Mouse (Mus musculus): ENCODE data around the gene Trpv5. TPM values are rescaled to one million over a fixed set of nuclear protein-coding genes. Genes with fewer than 3 reads are reported as not detected.

Gene Trpv5
- polyA plus RNA-seq (2014; fragmentation: Nextera tagmentation; extraction: Ambion mirVana), result not detected in 2 replicates

- no peaks in the 10 kb centered on the region for H3K9me3 ChIP-seq (ENCODE audit: control insufficient read depth, low read length)
- H3K4me2 ChIP-seq (ENCODE audit: low read length), result no peak within 1 kb of the TSS
- no peak within 1 kb of the TSS for H3K27ac ChIP-seq (replicated peaks in 1 of 2; ENCODE audit: control insufficient read depth in 1 of 2, insufficient read depth in 1 of 2, low read depth in 2 of 2, low read length in 2 of 2)
- H3K4me1 ChIP-seq (ENCODE audit: control insufficient read depth in 2 of 2, insufficient read depth in 2 of 2, low read length in 2 of 2), result no peaks in the 10 kb centered on the region
- ATAC-seq (ENCODE audit: insufficient number of reproducible peaks, insufficient read depth, low FRiP score, low read depth), result no peak
- WGBS, result 69% methylated on average over 1 of the region's 1 CpGs
- no peaks in the 10 kb centered on the region for H3K27me3 ChIP-seq (ENCODE audit: control insufficient read depth, insufficient read depth, low read length)
- H3K9ac ChIP-seq (ENCODE audit: low read length), result no peak within 1 kb of the TSS
- H3K4me3 ChIP-seq (ENCODE audit: control insufficient read depth in 1 of 2, insufficient read depth in 1 of 2, low read depth in 1 of 2, low read length in 2 of 2), result no peak within 1 kb of the TSS
- H3K36me3 ChIP-seq (ENCODE audit: control insufficient read depth, insufficient read depth, low read length), result no peaks in the 10 kb centered on the region
Observed at GRCm38 (mm10) chr6:41680669-41681068, at the start of gene Trpv5. TSS of gene Trpv5 (minus strand) at chr6:41680769.

- Histone ChIP-seq H3K27me3 (ENCODE audit: control insufficient read depth, insufficient read depth, low read length) (no peaks in the 10 kb centered on the region), H3K27ac (replicated peaks in 1 of 2; ENCODE audit: control insufficient read depth in 1 of 2, insufficient read depth in 1 of 2, low read depth in 2 of 2, low read length in 2 of 2) (no peak overlapping the region), H3K9me3 (ENCODE audit: control insufficient read depth, low read length) (no peaks in the 10 kb centered on the region), H3K36me3 (ENCODE audit: control insufficient read depth, insufficient read depth, low read length) (no peaks in the 10 kb centered on the region), H3K4me1 (ENCODE audit: control insufficient read depth in 2 of 2, insufficient read depth in 2 of 2, low read length in 2 of 2) (no peaks in the 10 kb centered on the region), H3K4me3 (ENCODE audit: control insufficient read depth in 1 of 2, insufficient read depth in 1 of 2, low read depth in 1 of 2, low read length in 2 of 2) (no peak overlapping the region), H3K4me2 (ENCODE audit: low read length) (no peak overlapping the region), H3K9ac (ENCODE audit: low read length) (no peak overlapping the region)
- no peak for ATAC-seq (ENCODE audit: insufficient number of reproducible peaks, insufficient read depth, low FRiP score, low read depth)
- WGBS, result 71% methylated on average over 1 of the region's 1 CpGs
Observed at GRCm38 (mm10) chr6:41727989-41728609, 47.5 kb upstream of the Trpv5 start.

DNA sequence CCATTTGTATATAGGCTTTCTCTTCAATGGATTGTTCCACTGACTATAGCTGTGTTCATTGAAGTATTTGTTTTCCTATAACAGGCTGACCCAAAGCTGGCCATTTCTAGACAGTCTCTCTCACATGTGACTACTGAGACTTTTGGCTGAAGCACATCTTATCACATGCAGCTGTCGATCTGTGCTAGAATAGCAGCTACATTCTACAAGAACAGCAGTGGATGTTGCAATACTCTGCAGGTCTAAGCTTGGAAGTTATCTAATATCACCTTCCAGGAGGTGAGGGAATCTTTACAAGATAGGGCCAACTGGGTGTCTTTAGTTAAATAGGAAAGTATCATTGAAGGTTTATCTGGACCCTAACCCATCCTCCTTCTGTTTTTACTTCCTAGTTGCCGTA, 40.9 kb upstream of the Trpv5 start:
- no peak overlapping the region for H3K4me3 ChIP-seq (ENCODE audit: control insufficient read depth in 1 of 2, insufficient read depth in 1 of 2, low read depth in 1 of 2, low read length in 2 of 2)
- no peak overlapping the region for H3K9ac ChIP-seq (ENCODE audit: low read length)
- no peaks in the 10 kb centered on the region for H3K9me3 ChIP-seq (ENCODE audit: control insufficient read depth, low read length)
- no peaks in the 10 kb centered on the region for H3K4me1 ChIP-seq (ENCODE audit: control insufficient read depth in 2 of 2, insufficient read depth in 2 of 2, low read length in 2 of 2)
- H3K4me2 ChIP-seq (ENCODE audit: low read length), result no peak overlapping the region
- no peaks in the 10 kb centered on the region for H3K27me3 ChIP-seq (ENCODE audit: control insufficient read depth, insufficient read depth, low read length)
- 65% methylated on average over 2 of the region's 2 CpGs for WGBS
- no peaks in the 10 kb centered on the region for H3K36me3 ChIP-seq (ENCODE audit: control insufficient read depth, insufficient read depth, low read length)
- no peak overlapping the region for H3K27ac ChIP-seq (replicated peaks in 1 of 2; ENCODE audit: control insufficient read depth in 1 of 2, insufficient read depth in 1 of 2, low read depth in 2 of 2, low read length in 2 of 2)
- no peak for ATAC-seq (ENCODE audit: insufficient number of reproducible peaks, insufficient read depth, low FRiP score, low read depth)

- Histone ChIP-seq H3K27me3 (ENCODE audit: control insufficient read depth, insufficient read depth, low read length) (no peaks in the 10 kb centered on the region), H3K4me1 (ENCODE audit: control insufficient read depth in 2 of 2, insufficient read depth in 2 of 2, low read length in 2 of 2) (no peaks in the 10 kb centered on the region), H3K27ac (replicated peaks in 1 of 2; ENCODE audit: control insufficient read depth in 1 of 2, insufficient read depth in 1 of 2, low read depth in 2 of 2, low read length in 2 of 2) (no peak overlapping the region), H3K9ac (ENCODE audit: low read length) (no peak overlapping the region), H3K9me3 (ENCODE audit: control insufficient read depth, low read length) (no peaks in the 10 kb centered on the region), H3K4me2 (ENCODE audit: low read length) (no peak overlapping the region), H3K4me3 (ENCODE audit: control insufficient read depth in 1 of 2, insufficient read depth in 1 of 2, low read depth in 1 of 2, low read length in 2 of 2) (no peak overlapping the region), H3K36me3 (ENCODE audit: control insufficient read depth, insufficient read depth, low read length) (no peaks in the 10 kb centered on the region)
- WGBS, result 65% methylated on average over 1 of the region's 1 CpGs
- ATAC-seq (ENCODE audit: insufficient number of reproducible peaks, insufficient read depth, low FRiP score, low read depth), result no peak
Observed at GRCm38 (mm10) chr6:41710281-41710680, 29.7 kb upstream of the Trpv5 start.

DNA sequence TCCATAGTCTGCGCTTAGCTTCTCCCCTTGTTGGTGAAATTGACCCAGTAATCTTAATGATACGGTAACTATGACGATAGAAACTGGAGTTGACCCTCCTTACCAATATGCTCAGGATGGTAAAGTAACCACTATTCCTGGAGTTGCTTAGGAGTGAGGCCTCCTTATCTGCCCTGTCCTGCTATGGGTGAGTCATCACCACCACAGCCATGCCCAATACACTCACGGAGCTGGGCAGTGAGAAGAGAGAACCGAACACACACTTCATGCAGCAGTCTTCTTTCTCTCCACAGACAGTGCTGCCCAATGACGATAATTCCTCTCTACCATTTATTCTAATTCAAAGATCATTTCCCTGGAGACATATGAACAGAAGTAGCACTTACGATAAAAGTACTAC, 25.7 kb upstream of the Trpv5 start:
- ATAC-seq (ENCODE audit: insufficient number of reproducible peaks, insufficient read depth, low FRiP score, low read depth), result no peak

DNA sequence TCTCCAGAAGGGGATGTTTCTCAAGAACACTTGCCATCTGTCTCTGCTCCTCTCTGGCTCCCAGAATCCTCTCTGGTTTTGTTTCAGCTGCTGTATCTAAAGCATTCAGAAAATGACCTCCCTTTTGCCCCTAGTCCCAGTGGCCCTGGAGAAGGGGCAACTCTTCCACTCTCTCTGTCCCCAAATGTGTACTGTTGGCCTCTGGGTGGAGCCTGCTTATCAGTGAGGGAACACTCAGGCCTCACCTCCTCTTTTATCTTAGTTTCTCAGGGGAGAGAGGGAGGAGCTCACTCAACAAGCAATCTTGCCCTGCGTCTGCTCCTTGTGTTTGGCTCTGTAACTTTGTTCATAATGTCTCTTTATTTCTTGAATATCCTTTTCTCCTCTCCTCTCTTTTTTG, 23.6 kb upstream of the Trpv5 start, which contains the start of gene Kel:
Kel (minus strand) TSS at position 217 of the 400 bp plus-strand sequence.
- H3K27ac ChIP-seq (replicated peaks in 1 of 2; ENCODE audit: control insufficient read depth in 1 of 2, insufficient read depth in 1 of 2, low read depth in 2 of 2, low read length in 2 of 2), result no peak within 1 kb of the TSS
- no peak within 1 kb of the TSS for H3K4me3 ChIP-seq (ENCODE audit: control insufficient read depth in 1 of 2, insufficient read depth in 1 of 2, low read depth in 1 of 2, low read length in 2 of 2)
- H3K9me3 ChIP-seq (ENCODE audit: control insufficient read depth, low read length), result no peaks in the 10 kb centered on the region
- ATAC-seq (ENCODE audit: insufficient number of reproducible peaks, insufficient read depth, low FRiP score, low read depth), result no peak
- H3K27me3 ChIP-seq (ENCODE audit: control insufficient read depth, insufficient read depth, low read length), result no peaks in the 10 kb centered on the region
- no peaks in the 10 kb centered on the region for H3K4me1 ChIP-seq (ENCODE audit: control insufficient read depth in 2 of 2, insufficient read depth in 2 of 2, low read length in 2 of 2)
- 7% methylated on average over 1 of the region's 1 CpGs for WGBS
- H3K36me3 ChIP-seq (ENCODE audit: control insufficient read depth, insufficient read depth, low read length), result no peaks in the 10 kb centered on the region
- no peak within 1 kb of the TSS for H3K9ac ChIP-seq (ENCODE audit: low read length)
- no peak within 1 kb of the TSS for H3K4me2 ChIP-seq (ENCODE audit: low read length)

More for the DNA sequence above, 25.7 kb upstream of the Trpv5 start:
- no peaks in the 10 kb centered on the region for H3K9me3 ChIP-seq (ENCODE audit: control insufficient read depth, low read length)
- H3K36me3 ChIP-seq (ENCODE audit: control insufficient read depth, insufficient read depth, low read length), result no peaks in the 10 kb centered on the region
- no peak overlapping the region for H3K9ac ChIP-seq (ENCODE audit: low read length)
- H3K27ac ChIP-seq (replicated peaks in 1 of 2; ENCODE audit: control insufficient read depth in 1 of 2, insufficient read depth in 1 of 2, low read depth in 2 of 2, low read length in 2 of 2), result no peak overlapping the region
- H3K4me1 ChIP-seq (ENCODE audit: control insufficient read depth in 2 of 2, insufficient read depth in 2 of 2, low read length in 2 of 2), result no peaks in the 10 kb centered on the region
- WGBS, result 71% methylated on average over 7 of the region's 7 CpGs
- H3K4me3 ChIP-seq (ENCODE audit: control insufficient read depth in 1 of 2, insufficient read depth in 1 of 2, low read depth in 1 of 2, low read length in 2 of 2), result no peak overlapping the region
- no peak overlapping the region for H3K4me2 ChIP-seq (ENCODE audit: low read length)
- H3K27me3 ChIP-seq (ENCODE audit: control insufficient read depth, insufficient read depth, low read length), result no peaks in the 10 kb centered on the region

GRCm38 (mm10) chr6:41702928-41703327, 22.4 kb upstream of the Trpv5 start:
- Histone ChIP-seq H3K27ac (replicated peaks in 1 of 2; ENCODE audit: control insufficient read depth in 1 of 2, insufficient read depth in 1 of 2, low read depth in 2 of 2, low read length in 2 of 2) (no peak overlapping the region), H3K4me3 (ENCODE audit: control insufficient read depth in 1 of 2, insufficient read depth in 1 of 2, low read depth in 1 of 2, low read length in 2 of 2) (no peak overlapping the region), H3K4me1 (ENCODE audit: control insufficient read depth in 2 of 2, insufficient read depth in 2 of 2, low read length in 2 of 2) (no peaks in the 10 kb centered on the region), H3K27me3 (ENCODE audit: control insufficient read depth, insufficient read depth, low read length) (no peaks in the 10 kb centered on the region), H3K9ac (ENCODE audit: low read length) (no peak overlapping the region), H3K4me2 (ENCODE audit: low read length) (no peak overlapping the region), H3K36me3 (ENCODE audit: control insufficient read depth, insufficient read depth, low read length) (no peaks in the 10 kb centered on the region), H3K9me3 (ENCODE audit: control insufficient read depth, low read length) (no peaks in the 10 kb centered on the region)
- no peak for ATAC-seq (ENCODE audit: insufficient number of reproducible peaks, insufficient read depth, low FRiP score, low read depth)
- WGBS, result 67% methylated on average over 2 of the region's 2 CpGs

GRCm38 (mm10) chr6:41701245-41701644, 20.7 kb upstream of the Trpv5 start:
- ATAC-seq (ENCODE audit: insufficient number of reproducible peaks, insufficient read depth, low FRiP score, low read depth), result no peak
- no peak overlapping the region for H3K4me3 ChIP-seq (ENCODE audit: control insufficient read depth in 1 of 2, insufficient read depth in 1 of 2, low read depth in 1 of 2, low read length in 2 of 2)
- H3K27ac ChIP-seq (replicated peaks in 1 of 2; ENCODE audit: control insufficient read depth in 1 of 2, insufficient read depth in 1 of 2, low read depth in 2 of 2, low read length in 2 of 2), result no peak overlapping the region
- no peaks in the 10 kb centered on the region for H3K4me1 ChIP-seq (ENCODE audit: control insufficient read depth in 2 of 2, insufficient read depth in 2 of 2, low read length in 2 of 2)
- 65% methylated on average over 1 of the region's 1 CpGs for WGBS
- no peak overlapping the region for H3K9ac ChIP-seq (ENCODE audit: low read length)
- H3K27me3 ChIP-seq (ENCODE audit: control insufficient read depth, insufficient read depth, low read length), result no peaks in the 10 kb centered on the region
- H3K36me3 ChIP-seq (ENCODE audit: control insufficient read depth, insufficient read depth, low read length), result no peaks in the 10 kb centered on the region
- H3K4me2 ChIP-seq (ENCODE audit: low read length), result no peak overlapping the region
- no peaks in the 10 kb centered on the region for H3K9me3 ChIP-seq (ENCODE audit: control insufficient read depth, low read length)

Data from heart, embryonic 14.5 days (tissue).